Mouse (Mus musculus) heart, postnatal 0 days (tissue): ENCODE measurements around the gene Nme8. TPM values are rescaled to one million over a fixed set of nuclear protein-coding genes. Genes with fewer than 3 reads are reported as not detected.

ENCODE experiments used
- ATAC-seq: fragments of 200-750 bp; cut with Nextera tagmentation; 2 replicates; pipeline ENCODE4 v1.8.0; 2017; ENCODE audit warnings: low read depth, moderate number of reproducible peaks, moderate library complexity; ENCODE audit not compliant: insufficient read depth
- DNase-seq: peaks from one replicate; pipeline ENCODE4 v3.0.0-alpha.2; 2016; ENCODE audit warnings: low spot score
- H3K27ac ChIP-seq: fragments of 300-500 bp; sonication (generic); 2 replicates; pipeline ENCODE4 v1.5.1; 2014; ENCODE audit warnings: low read depth, mild to moderate bottlenecking
- H3K27me3 ChIP-seq: fragments of 300-500 bp; sonication (generic); 2 replicates; pipeline ENCODE4 v1.6.1; 2014; ENCODE audit warnings: low read length, mixed read lengths; ENCODE audit not compliant: control insufficient read depth, insufficient read depth
- H3K36me3 ChIP-seq: fragments of 300-500 bp; sonication (generic); replicated peaks from 2 replicates; pipeline ENCODE4 v1.6.1; 2014; ENCODE audit warnings: low read length, mixed read lengths; ENCODE audit not compliant: control insufficient read depth, insufficient read depth
- H3K4me1 ChIP-seq: fragments of 300-500 bp; sonication (generic); 2 replicates; pipeline ENCODE4 v1.6.1; 2014; ENCODE audit warnings: antibody characterized with exemption; ENCODE audit not compliant: control insufficient read depth, insufficient read depth
- H3K4me2 ChIP-seq: fragments of 300-500 bp; sonication (generic); 2 replicates; pipeline ENCODE4 v1.6.1; 2014; ENCODE audit warnings: low read depth, mild to moderate bottlenecking, low read length, moderate library complexity
- H3K4me3 ChIP-seq: fragments of 300-500 bp; sonication (generic); 2 replicates; pipeline ENCODE4 v1.5.1; 2014; ENCODE audit warnings: low read depth, low read length
- H3K9ac ChIP-seq: fragments of 300-500 bp; sonication (generic); replicated peaks from 2 replicates; pipeline ENCODE4 v1.6.1; 2014; ENCODE audit warnings: low read depth, low read length, mixed read lengths
- H3K9me3 ChIP-seq: fragments of 300-500 bp; sonication (generic); replicated peaks from 2 replicates; pipeline ENCODE4 v1.6.1; 2016; ENCODE audit warnings: low read length; ENCODE audit not compliant: control insufficient read depth
- CTCF ChIP-seq: IDR thresholded peaks from 2 replicates; pipeline ENCODE4 v1.5.1; 2016; ENCODE audit warnings: antibody characterized with exemption, control low read depth, low read depth
- EP300 ChIP-seq: IDR thresholded peaks from 2 replicates; pipeline ENCODE4 v1.6.1; 2016; ENCODE audit warnings: antibody characterized with exemption, low read depth
- WGBS: fragments of 180-500 bp; shearing (Covaris S2); extraction: QIAGEN DNeasy Blood & Tissue Kit; methylation state at CpG from one replicate; pipeline ENCODE4 v1.1.7; 2014; 5-methylcytosine and 5-hydroxymethylcytosine counted together
- polyA plus RNA-seq: library from polyadenylated mRNA; unstranded; fragments of >200 nt; fragmentation: Nextera tagmentation; extraction: Ambion mirVana; gene quantifications from 2 replicates; pipeline ENCODE4 v1.2.1, GENCODE M21; 2015
- total RNA-seq: library from RNA; depleted of rRNA; stranded (reverse); fragments of >200 nt; gene quantifications from 2 replicates; pipeline ENCODE4 v1.2.3, GENCODE M21; 2014; ENCODE audit warnings: low replicate concordance

Nme8 gene
- total and polyA plus RNA-seq, 2 experiments from 2014 or later: 2.8 TPM; not detected in 1

DNA sequence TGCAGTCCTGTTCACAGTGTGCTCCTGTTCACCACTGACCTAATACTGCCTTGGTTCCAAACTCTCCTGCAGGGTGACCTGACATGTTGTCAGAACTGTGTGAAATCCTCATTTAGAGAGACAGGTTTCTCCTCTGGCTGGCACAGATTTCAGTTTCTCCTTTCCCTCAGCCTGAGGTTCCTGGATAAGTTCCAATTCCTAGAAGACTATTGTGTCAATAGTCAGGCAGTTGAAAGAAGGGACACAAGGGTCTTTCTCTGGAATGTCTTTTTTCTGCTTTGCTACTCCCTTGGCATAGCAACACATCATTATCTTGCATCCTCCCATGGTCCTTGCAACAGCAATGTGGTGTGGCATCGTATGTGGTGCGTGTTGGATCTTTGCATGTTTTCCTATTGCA is 19.6 kb upstream of the Nme8 start:
- H3K27ac ChIP-seq: no peak overlapping the region
- H3K9me3 ChIP-seq: no peaks in the 10 kb centered on the region
- no peak overlapping the region for H3K4me3 ChIP-seq
- no peak overlapping the region for H3K9ac ChIP-seq
- H3K36me3 ChIP-seq: no peaks in the 10 kb centered on the region
- H3K4me2 ChIP-seq: no peak overlapping the region
- WGBS: 57% methylated on average over 2 of the region's 2 CpGs
- H3K4me1 ChIP-seq: no peaks in the 10 kb centered on the region
- TF ChIP-seq CTCF (no peak), EP300 (no peak)
- ATAC-seq (no peak), DNase-seq (no peak)
- H3K27me3 ChIP-seq: no peaks in the 10 kb centered on the region

DNA sequence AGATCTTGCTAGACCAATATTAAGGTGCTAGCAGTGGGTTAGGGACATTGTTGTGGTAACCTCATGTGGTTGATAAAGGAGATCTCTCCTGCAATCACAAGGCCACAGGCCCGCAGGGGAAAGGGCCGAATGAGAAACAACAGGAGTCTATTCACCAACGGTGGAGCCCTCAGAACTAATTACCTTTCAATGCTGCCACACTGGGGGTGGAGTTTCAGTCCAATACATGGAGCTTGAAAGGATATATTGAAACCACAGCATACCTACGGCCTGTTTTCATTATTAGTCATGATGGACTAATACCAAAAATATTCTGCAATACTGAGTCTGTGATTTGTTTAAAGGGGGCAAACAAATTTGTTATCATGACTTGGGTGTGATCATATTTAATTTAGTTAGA is 6.2 kb upstream of the Nme8 start:
- TF ChIP-seq EP300: no peak
- no peak for TF ChIP-seq CTCF
- no peaks in the 10 kb centered on the region for H3K36me3 ChIP-seq

GRCm38 (mm10) chr13:19701443-19702078 is 4.0 kb upstream of the Nme8 start:
- 67% methylated on average over 11 of the region's 11 CpGs for WGBS
- no peak overlapping the region for H3K4me2 ChIP-seq
- H3K4me1 ChIP-seq: no peaks in the 10 kb centered on the region; the same call in 1 of the 2 replicates
- H3K36me3 ChIP-seq: no peaks in the 10 kb centered on the region
- DNase-seq (no peak), ATAC-seq (no peak)
- no peaks in the 10 kb centered on the region for H3K9me3 ChIP-seq
- no peak for TF ChIP-seq CTCF
- TF ChIP-seq EP300: no peak
- no peaks in the 10 kb centered on the region for H3K27me3 ChIP-seq
- no peak overlapping the region for H3K4me3 ChIP-seq
- H3K27ac ChIP-seq: no peak overlapping the region
- no peak overlapping the region for H3K9ac ChIP-seq

More for the DNA sequence above, 6.2 kb upstream of the Nme8 start:
- H3K4me1 ChIP-seq: no peaks in the 10 kb centered on the region; the same call in 1 of the 2 replicates
- H3K4me3 ChIP-seq: no peak overlapping the region
- DNase-seq (no peak), ATAC-seq (no peak)
- no peaks in the 10 kb centered on the region for H3K27me3 ChIP-seq
- no peak overlapping the region for H3K27ac ChIP-seq
- 57% methylated on average over 4 of the region's 4 CpGs for WGBS
- no peak overlapping the region for H3K9ac ChIP-seq
- no peak overlapping the region for H3K4me2 ChIP-seq
- H3K9me3 ChIP-seq: no peaks in the 10 kb centered on the region

- H3K9me3 ChIP-seq: no peaks in the 10 kb centered on the region
- no peak for TF ChIP-seq CTCF
- no peak for TF ChIP-seq EP300
- no peaks in the 10 kb centered on the region for H3K36me3 ChIP-seq
- no peak overlapping the region for H3K27ac ChIP-seq
- no peak overlapping the region for H3K4me3 ChIP-seq
- 64% methylated on average over 4 of the region's 4 CpGs for WGBS
- H3K4me2 ChIP-seq: no peak overlapping the region
- H3K27me3 ChIP-seq: no peaks in the 10 kb centered on the region
- no peak overlapping the region for H3K9ac ChIP-seq
- ATAC-seq (no peak), DNase-seq (peak; percentile 16)
- H3K4me1 ChIP-seq: no peaks in the 10 kb centered on the region; the same call in 1 of the 2 replicates
Measured at GRCm38 (mm10) chr13:19700733-19701442, 3.3 kb upstream of the Nme8 start.

- no peaks in the 10 kb centered on the region for H3K36me3 ChIP-seq
- 0 out of 2 replicates have a peak overlapping the region, but pooled peaks have one; percentile 18 for H3K4me2 ChIP-seq
- H3K27me3 ChIP-seq: no peaks in the 10 kb centered on the region
- H3K9ac ChIP-seq: no peak overlapping the region
- H3K9me3 ChIP-seq: no peaks in the 10 kb centered on the region
- ATAC-seq (no peak), DNase-seq (peak; percentile 89)
- H3K4me1 ChIP-seq: no peaks in the 10 kb centered on the region; the same call in 1 of the 2 replicates
- no peak overlapping the region for H3K4me3 ChIP-seq
- H3K27ac ChIP-seq: no peak overlapping the region
- 20% methylated on average over 12 of the region's 12 CpGs for WGBS
- TF ChIP-seq EP300 (no peak), CTCF (peak; percentile 88)
Measured at GRCm38 (mm10) chr13:19698524-19699173, 1.1 kb upstream of the Nme8 start.
